Mouse (Mus musculus): Measurements from ENCODE around the gene H2-DMb2. TPM values are rescaled to one million over a fixed set of nuclear protein-coding genes. Genes with fewer than 3 reads are reported as not detected.

H2-DMb2 gene
- total and polyA plus RNA-seq, 3 experiments, result 0.77 to 1.5 TPM; not detected in 1

DNA sequence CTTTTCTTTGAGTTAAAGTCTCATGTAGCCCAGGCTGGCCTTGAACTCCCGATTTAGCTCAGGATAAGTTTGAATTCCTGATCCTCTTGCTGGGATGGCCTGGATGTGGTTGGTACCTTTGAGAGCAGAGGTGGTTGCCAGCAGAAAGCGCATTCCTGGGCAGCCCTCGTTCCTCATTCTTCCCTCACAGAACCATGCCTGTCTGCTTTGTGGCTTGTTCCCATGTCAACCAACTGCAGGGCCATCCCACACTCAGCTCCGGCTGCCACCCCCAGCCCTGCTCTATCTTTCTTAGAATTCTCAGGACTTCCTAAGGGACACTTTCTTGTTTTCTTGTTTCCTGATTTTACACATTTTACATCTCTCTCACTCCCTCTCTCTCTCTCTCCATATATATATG lies 1.7 kb upstream of the H2-DMb2 start:
- Histone ChIP-seq H3K9ac (ENCODE audit: control insufficient read depth, low read depth, low read length, poor library complexity, severe bottlenecking) (no peak overlapping the region), H3K4me1 (ENCODE audit: control insufficient read depth in 1 of 2, insufficient read depth in 2 of 2, low read length in 2 of 2) (peaks cover 19 to 36% of the 10 kb centered on the region in 2 experiments), H3K79me2 (ENCODE audit: control insufficient read depth, insufficient read depth, low read length, poor library complexity) (no peaks in the 10 kb centered on the region), H3K9me3 (replicated peaks; ENCODE audit: insufficient read depth, low read length) (no peaks in the 10 kb centered on the region), H3K27me3 (ENCODE audit: control insufficient read depth in 1 of 2, insufficient read depth in 2 of 2, low read length in 2 of 2) (no peaks in the 10 kb centered on the region), H3K4me3 (ENCODE audit: control insufficient read depth in 1 of 2, insufficient read depth in 1 of 2, low read depth in 2 of 2, low read length in 2 of 2) (no peak overlapping the region), H3K36me3 (ENCODE audit: control insufficient read depth in 1 of 2, insufficient read depth in 2 of 2, low read length in 2 of 2) (peaks cover 0 to 20% of the 10 kb centered on the region in 2 experiments; a peak in 2 of 4 replicates), H3K27ac (ENCODE audit: control insufficient read depth, low read depth, low read length) (no peak overlapping the region; the same call in 1 of the 2 replicates)
- no peak for TF ChIP-seq SIN3A (IDR thresholded peaks at IDR 0.05; ENCODE audit: low read length)
- DNase-seq (ENCODE audit: low read depth, low spot score), result peak; percentile 47

DNA sequence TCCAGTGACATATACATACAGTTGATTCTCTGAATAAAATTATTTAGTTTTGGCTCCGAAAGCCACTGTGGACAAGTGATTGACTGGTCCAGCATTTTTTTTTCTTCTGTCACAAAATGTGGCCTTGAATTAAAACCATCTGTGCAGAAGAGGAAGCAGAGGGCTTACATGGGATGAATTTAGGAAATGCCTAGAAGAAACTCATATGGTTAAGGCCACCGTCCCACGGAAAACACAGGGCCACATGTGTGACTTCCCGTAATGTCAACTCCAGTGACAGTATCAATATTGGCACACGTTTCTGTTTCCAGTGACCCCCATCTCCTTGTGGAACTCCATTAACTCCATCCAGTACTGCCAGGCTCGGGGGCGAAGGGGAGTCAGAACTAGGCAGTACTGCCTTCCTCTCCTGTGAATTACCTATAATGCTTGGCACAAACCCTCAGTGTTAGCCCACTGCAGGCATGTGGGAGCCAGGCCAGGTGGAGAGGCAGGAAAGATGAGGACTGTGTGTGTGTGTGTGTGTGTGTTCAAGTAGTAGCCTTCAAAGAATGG lies 574 bp upstream of the H2-DMb2 start:
- Histone ChIP-seq H3K36me3 (ENCODE audit: control insufficient read depth in 1 of 2, insufficient read depth in 2 of 2, low read length in 2 of 2) (peaks cover 0 to 20% of the 10 kb centered on the region in 2 experiments; a peak in 2 of 4 replicates), H3K9me3 (replicated peaks; ENCODE audit: insufficient read depth, low read length) (no peaks in the 10 kb centered on the region), H3K4me1 (ENCODE audit: control insufficient read depth in 1 of 2, insufficient read depth in 2 of 2, low read length in 2 of 2) (peaks cover 19 to 36% of the 10 kb centered on the region in 2 experiments), H3K9ac (ENCODE audit: control insufficient read depth, low read depth, low read length, poor library complexity, severe bottlenecking) (peak overlapping the region; percentile 44), H3K79me2 (ENCODE audit: control insufficient read depth, insufficient read depth, low read length, poor library complexity) (no peaks in the 10 kb centered on the region), H3K27ac (ENCODE audit: control insufficient read depth, low read depth, low read length) (peak overlapping the region; percentile 71), H3K27me3 (ENCODE audit: control insufficient read depth in 1 of 2, insufficient read depth in 2 of 2, low read length in 2 of 2) (no peaks in the 10 kb centered on the region), H3K4me3 (ENCODE audit: control insufficient read depth in 1 of 2, insufficient read depth in 1 of 2, low read depth in 2 of 2, low read length in 2 of 2) (peak overlapping the region; percentile 30 to 40)
- no peak for TF ChIP-seq TCF12 (IDR thresholded peaks at IDR 0.05; ENCODE audit: low read depth, low read length)
- no peak for TF ChIP-seq CHD1 (IDR thresholded peaks at IDR 0.05; ENCODE audit: low read depth, low read length)
- peak; percentile 53; the same call in 1 of the 2 replicates for TF ChIP-seq ZNF384 (IDR thresholded peaks at IDR 0.05; ENCODE audit: low read depth, low read length)
- TF ChIP-seq ZKSCAN1 (IDR thresholded peaks at IDR 0.05; ENCODE audit: low read depth, low read length), result no peak
- TF ChIP-seq EP300 (IDR thresholded peaks at IDR 0.05; ENCODE audit: low read depth in 1 of 2, low read length in 2 of 2), result 0 out of 4 replicates have a peak, but pooled peaks of 1 of the 2 experiments have one; percentile 2
- no peak for TF ChIP-seq POLR2AphosphoS2 (IDR thresholded peaks at IDR 0.05; ENCODE audit: low read length)
- no peak for TF ChIP-seq KAT2A (conservative IDR thresholded peaks at IDR 0.05; ENCODE audit: low read depth, low read length)
- no peak for TF ChIP-seq MAX (IDR thresholded peaks at IDR 0.05; ENCODE audit: low read length)
- no peak for TF ChIP-seq USF2 (IDR thresholded peaks at IDR 0.05; ENCODE audit: borderline replicate concordance in 1 of 2, insufficient read depth in 1 of 2, low read depth in 1 of 2, low read length in 2 of 2)
- TF ChIP-seq TAL1 (IDR thresholded peaks at IDR 0.05; ENCODE audit: low read length), result no peak
- DNase-seq (ENCODE audit: low read depth, low spot score), result no peak

DNA sequence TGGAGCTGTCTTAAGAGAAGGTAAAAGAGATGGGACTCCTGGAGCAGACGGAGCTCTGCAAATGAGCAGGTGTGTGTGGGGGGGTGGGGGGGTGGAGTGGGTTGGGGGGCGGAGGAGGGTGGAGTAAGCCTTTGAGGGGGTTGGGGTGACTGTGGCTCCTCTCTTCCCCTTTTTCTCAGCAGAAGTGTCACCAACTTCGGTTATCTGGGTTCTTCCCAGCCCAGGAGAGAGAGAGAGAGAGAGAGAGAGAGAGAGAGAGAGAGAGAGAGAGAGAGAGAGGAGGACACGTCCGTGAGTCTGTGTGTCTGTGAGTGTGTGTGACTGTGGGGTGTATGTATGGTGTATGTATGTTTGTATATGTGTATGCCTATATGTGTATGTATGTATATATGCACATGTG lies 354 bp downstream of the H2-DMb2 start:
- Histone ChIP-seq H3K9me3 (replicated peaks; ENCODE audit: insufficient read depth, low read length) (no peaks in the 10 kb centered on the region), H3K27me3 (ENCODE audit: control insufficient read depth in 1 of 2, insufficient read depth in 2 of 2, low read length in 2 of 2) (no peaks in the 10 kb centered on the region), H3K27ac (ENCODE audit: control insufficient read depth, low read depth, low read length) (peak overlapping the region; percentile 71), H3K79me2 (ENCODE audit: control insufficient read depth, insufficient read depth, low read length, poor library complexity) (no peaks in the 10 kb centered on the region), H3K9ac (ENCODE audit: control insufficient read depth, low read depth, low read length, poor library complexity, severe bottlenecking) (peak overlapping the region; percentile 44), H3K4me3 (ENCODE audit: control insufficient read depth in 1 of 2, insufficient read depth in 1 of 2, low read depth in 2 of 2, low read length in 2 of 2) (peak overlapping the region; percentile 30 to 40), H3K36me3 (ENCODE audit: control insufficient read depth in 1 of 2, insufficient read depth in 2 of 2, low read length in 2 of 2) (peaks cover 0 to 20% of the 10 kb centered on the region in 2 experiments; a peak in 2 of 4 replicates), H3K4me1 (ENCODE audit: control insufficient read depth in 1 of 2, insufficient read depth in 2 of 2, low read length in 2 of 2) (peaks cover 19 to 36% of the 10 kb centered on the region in 2 experiments)
- peak; percentile 84 for DNase-seq (ENCODE audit: low read depth, low spot score)
- no peak for TF ChIP-seq NRF1 (IDR thresholded peaks at IDR 0.05; ENCODE audit: insufficient read depth, low read depth, low read length, poor library complexity, severe bottlenecking)
- no peak for TF ChIP-seq BHLHE40 (IDR thresholded peaks at IDR 0.05; ENCODE audit: borderline replicate concordance, low read depth, low read length)
- TF ChIP-seq EP300 (IDR thresholded peaks at IDR 0.05; ENCODE audit: low read depth in 1 of 2, low read length in 2 of 2), result peak; percentile 83 to 88
- no peak for TF ChIP-seq GABPA (IDR thresholded peaks at IDR 0.05; ENCODE audit: low read depth, low read length)
- TF ChIP-seq TBP (IDR thresholded peaks at IDR 0.05; ENCODE audit: low read depth, low read length), result 0 out of 2 replicates have a peak, but pooled peaks have one; percentile 41
- TF ChIP-seq MYB (IDR thresholded peaks at IDR 0.05; ENCODE audit: low read depth, low read length), result peak; percentile 34; the same call in 1 of the 2 replicates
- peak; percentile 81 for TF ChIP-seq TCF12 (IDR thresholded peaks at IDR 0.05; ENCODE audit: low read depth, low read length)
- no peak for TF ChIP-seq ZMIZ1 (IDR thresholded peaks at IDR 0.05; ENCODE audit: low read depth, low read length)
- TF ChIP-seq POLR2A (IDR thresholded peaks at IDR 0.05; ENCODE audit: control insufficient read depth in 1 of 2, insufficient read depth in 1 of 2, low read depth in 1 of 2, low read length in 2 of 2, poor library complexity in 1 of 2), result no peak
- TF ChIP-seq RCOR1 (IDR thresholded peaks at IDR 0.05; ENCODE audit: low read depth, low read length), result peak; percentile 75
- TF ChIP-seq ETS1 (IDR thresholded peaks at IDR 0.05; ENCODE audit: low read depth, low read length), result peak; percentile 85
- TF ChIP-seq MYC (IDR thresholded peaks at IDR 0.05; ENCODE audit: low read depth, low read length), result 0 out of 2 replicates have a peak, but pooled peaks have one; percentile 30
- no peak for TF ChIP-seq CHD1 (IDR thresholded peaks at IDR 0.05; ENCODE audit: low read depth, low read length)
- TF ChIP-seq TAL1 (IDR thresholded peaks at IDR 0.05; ENCODE audit: low read length), result peak; percentile 59; the same call in 1 of the 2 replicates
- no peak for TF ChIP-seq POLR2AphosphoS5 (IDR thresholded peaks at IDR 0.05; ENCODE audit: borderline replicate concordance, low read depth, low read length)
- TF ChIP-seq CTCF (IDR thresholded peaks at IDR 0.05 in 2 of 3, conservative IDR thresholded peaks at IDR 0.05 in 1 of 3; ENCODE audit: control insufficient read depth in 1 of 3, insufficient read depth in 1 of 3, low read depth in 2 of 3, low read length in 3 of 3, poor library complexity in 1 of 3, severe bottlenecking in 1 of 3), result no peak
- peak; percentile 77 for TF ChIP-seq GATA1 (IDR thresholded peaks at IDR 0.05; ENCODE audit: low read depth, low read length)
